Mouse (Mus musculus) stomach, embryonic 14.5 days (tissue): ENCODE measurements around the gene Gpd2. TPM values are rescaled to one million over a fixed set of nuclear protein-coding genes. Genes with fewer than 3 reads are reported as not detected.

Experiments used
- ATAC-seq: fragments of 200-750 bp; cut with Nextera tagmentation; 2 replicates; pipeline ENCODE4 v1.8.0; 2017; ENCODE audit warnings: low read depth, moderate TSS enrichment; ENCODE audit not compliant: insufficient number of reproducible peaks, insufficient read depth, low FRiP score
- H3K27ac ChIP-seq: fragments of 300-500 bp; sonication (generic); 2 replicates; pipeline ENCODE4 v1.5.1; 2014; ENCODE audit warnings: mild to moderate bottlenecking, low read length, moderate library complexity, mixed read lengths
- H3K27me3 ChIP-seq: fragments of 300-500 bp; sonication (generic); 2 replicates; pipeline ENCODE4 v1.6.1; 2014; ENCODE audit warnings: low read length, control low read depth, mixed read lengths; ENCODE audit not compliant: control insufficient read depth, insufficient read depth
- H3K36me3 ChIP-seq: fragments of 300-500 bp; sonication (generic); 2 replicates; pipeline ENCODE4 v1.6.1; 2014; ENCODE audit warnings: mild to moderate bottlenecking, control low read depth, low read length, moderate library complexity, mixed read lengths; ENCODE audit not compliant: control insufficient read depth, insufficient read depth
- H3K4me1 ChIP-seq: fragments of 300-500 bp; sonication (generic); 2 replicates; pipeline ENCODE4 v1.6.1; 2014; ENCODE audit warnings: low read length, control low read depth, mixed read lengths; ENCODE audit not compliant: control insufficient read depth, insufficient read depth
- H3K4me2 ChIP-seq: fragments of 300-500 bp; sonication (generic); replicated peaks from 2 replicates; pipeline ENCODE4 v1.6.1; 2014; ENCODE audit warnings: low read depth, low read length, control low read depth
- H3K4me3 ChIP-seq: fragments of 300-500 bp; sonication (generic); 2 replicates; pipeline ENCODE4 v1.5.1; 2014; ENCODE audit warnings: low read depth, low read length, control low read depth
- H3K9ac ChIP-seq: fragments of 300-500 bp; sonication (generic); replicated peaks from 2 replicates; pipeline ENCODE4 v1.6.1; 2014; ENCODE audit warnings: low read depth, mild to moderate bottlenecking, control low read depth, low read length, moderate library complexity, mixed read lengths
- H3K9me3 ChIP-seq: fragments of 300-500 bp; sonication (generic); 2 replicates; pipeline ENCODE4 v1.6.1; 2016; ENCODE audit warnings: low read depth, low read length, control low read depth; ENCODE audit not compliant: control insufficient read depth
- WGBS: fragments of 180-500 bp; shearing (Covaris S2); extraction: QIAGEN DNeasy Blood & Tissue Kit; methylation state at CpG from one replicate; pipeline ENCODE4 v1.1.7; 2014; 5-methylcytosine and 5-hydroxymethylcytosine counted together
- polyA plus RNA-seq: library from polyadenylated mRNA; unstranded; fragments of >200 nt; fragmentation: Nextera tagmentation; extraction: Ambion mirVana; gene quantifications from 2 replicates; pipeline ENCODE4 v1.2.1, GENCODE M21; 2014

Gene Gpd2
- polyA plus RNA-seq, 1 experiment from 2014 or later: 27.8 TPM

DNA sequence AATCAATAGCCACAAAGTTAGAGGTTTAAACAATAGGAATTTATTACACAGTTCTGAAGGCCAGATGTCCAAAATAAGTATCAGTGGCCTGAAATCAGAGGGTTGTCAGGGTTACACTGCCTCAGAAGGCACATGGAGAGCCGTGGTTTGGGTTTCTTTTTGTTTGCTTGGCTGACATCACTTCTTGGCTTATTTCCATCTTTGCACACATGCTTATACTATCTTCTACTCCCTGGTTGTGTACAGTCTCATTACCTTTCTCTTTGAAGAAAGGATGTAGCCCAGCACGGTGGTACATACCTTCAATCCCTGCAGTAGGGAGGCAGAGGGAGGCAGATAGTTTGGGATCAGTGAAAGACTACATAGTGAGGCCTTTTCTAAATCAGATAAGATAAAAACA lies 12.2 kb upstream of the Gpd2 start:
- Histone ChIP-seq H3K4me3 (no peak overlapping the region), H3K9ac (no peak overlapping the region), H3K9me3 (no peaks in the 10 kb centered on the region), H3K36me3 (no peaks in the 10 kb centered on the region), H3K4me1 (no peaks in the 10 kb centered on the region), H3K4me2 (no peak overlapping the region), H3K27me3 (no peaks in the 10 kb centered on the region), H3K27ac (no peak overlapping the region)
- 43% methylated on average over 2 of the region's 2 CpGs for WGBS
- no peak for ATAC-seq

GRCm38 (mm10) chr2:57227425-57227824 lies 10.0 kb upstream of the Gpd2 start:
- no peaks in the 10 kb centered on the region for H3K27me3 ChIP-seq
- no peaks in the 10 kb centered on the region for H3K36me3 ChIP-seq
- H3K9me3 ChIP-seq: no peaks in the 10 kb centered on the region
- WGBS: 86% methylated on average over 3 of the region's 3 CpGs
- H3K4me3 ChIP-seq: no peak overlapping the region
- no peak overlapping the region for H3K9ac ChIP-seq
- ATAC-seq: no peak
- no peak overlapping the region for H3K4me2 ChIP-seq
- no peaks in the 10 kb centered on the region for H3K4me1 ChIP-seq
- no peak overlapping the region for H3K27ac ChIP-seq

DNA sequence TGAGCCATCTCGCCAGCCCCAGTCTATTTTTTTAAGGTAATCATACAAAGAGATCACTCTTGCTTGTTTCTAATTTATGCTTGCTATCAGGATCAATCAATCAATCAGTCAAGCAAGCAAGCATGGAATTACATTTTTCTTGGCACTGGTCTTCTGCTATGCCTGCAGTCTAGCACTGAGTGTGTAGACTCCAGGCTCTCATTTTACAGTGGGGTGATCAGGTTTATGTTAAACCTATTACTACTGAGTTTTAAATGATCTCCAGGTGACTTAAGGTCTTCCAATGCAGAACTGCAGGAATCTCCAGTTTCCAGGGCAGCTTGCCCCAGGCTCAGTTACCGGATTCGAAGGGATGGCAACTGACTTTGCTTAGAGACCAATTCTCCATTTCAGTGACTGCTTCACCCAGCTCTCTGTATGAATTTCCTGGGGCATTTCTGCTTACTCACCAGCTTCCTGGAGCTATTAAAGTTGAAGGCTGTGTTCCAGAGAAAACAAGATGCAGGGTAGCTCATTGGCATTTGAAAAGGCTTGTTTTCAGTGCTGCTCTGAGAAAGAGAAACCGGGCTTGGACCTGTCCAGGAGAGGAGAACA lies 7.7 kb upstream of the Gpd2 start:
- Histone ChIP-seq H3K9ac (no peak overlapping the region), H3K4me2 (no peak overlapping the region), H3K4me3 (no peak overlapping the region), H3K27ac (no peak overlapping the region), H3K9me3 (no peaks in the 10 kb centered on the region), H3K27me3 (no peaks in the 10 kb centered on the region), H3K4me1 (no peaks in the 10 kb centered on the region), H3K36me3 (no peaks in the 10 kb centered on the region)
- no peak for ATAC-seq
- WGBS: 74% methylated on average over 4 of the region's 4 CpGs

DNA sequence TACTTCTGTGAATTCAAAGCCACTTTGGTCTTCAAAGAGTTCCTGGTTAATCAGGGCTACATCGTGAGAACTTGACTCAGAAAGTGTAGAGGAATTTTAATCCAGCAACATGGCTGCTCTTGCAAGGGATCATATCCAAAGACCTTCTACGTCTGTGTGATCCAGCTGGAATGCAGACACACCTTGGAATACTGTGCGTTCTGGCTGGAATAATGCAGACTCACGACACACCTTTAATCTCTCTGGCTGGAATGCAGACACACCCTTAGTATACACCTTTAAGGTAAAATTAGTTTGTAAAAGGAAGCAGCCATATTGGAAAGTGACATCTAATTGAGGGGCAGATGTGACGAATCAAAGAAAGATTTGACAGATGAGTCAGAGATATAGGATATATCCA lies 6.0 kb upstream of the Gpd2 start:
- Histone ChIP-seq H3K4me1 (no peaks in the 10 kb centered on the region; the same call in 1 of the 2 replicates), H3K27me3 (no peaks in the 10 kb centered on the region), H3K27ac (no peak overlapping the region), H3K9ac (no peak overlapping the region), H3K4me2 (no peak overlapping the region), H3K4me3 (no peak overlapping the region), H3K36me3 (no peaks in the 10 kb centered on the region), H3K9me3 (no peaks in the 10 kb centered on the region)
- ATAC-seq: peak; percentile 28; the same call in 1 of the 2 replicates
- 62% methylated on average over 5 of the region's 5 CpGs for WGBS

- Histone ChIP-seq H3K9ac (no peak overlapping the region), H3K9me3 (no peaks in the 10 kb centered on the region), H3K27ac (no peak overlapping the region), H3K36me3 (no peaks in the 10 kb centered on the region), H3K4me1 (peaks cover 5% of the 10 kb centered on the region; the same call in 1 of the 2 replicates), H3K4me3 (no peak overlapping the region), H3K4me2 (no peak overlapping the region), H3K27me3 (no peaks in the 10 kb centered on the region)
- no peak for ATAC-seq
- WGBS: 88% methylated on average over 8 of the region's 8 CpGs
Observed at GRCm38 (mm10) chr2:57232328-57232727, 5.1 kb upstream of the Gpd2 start.

DNA sequence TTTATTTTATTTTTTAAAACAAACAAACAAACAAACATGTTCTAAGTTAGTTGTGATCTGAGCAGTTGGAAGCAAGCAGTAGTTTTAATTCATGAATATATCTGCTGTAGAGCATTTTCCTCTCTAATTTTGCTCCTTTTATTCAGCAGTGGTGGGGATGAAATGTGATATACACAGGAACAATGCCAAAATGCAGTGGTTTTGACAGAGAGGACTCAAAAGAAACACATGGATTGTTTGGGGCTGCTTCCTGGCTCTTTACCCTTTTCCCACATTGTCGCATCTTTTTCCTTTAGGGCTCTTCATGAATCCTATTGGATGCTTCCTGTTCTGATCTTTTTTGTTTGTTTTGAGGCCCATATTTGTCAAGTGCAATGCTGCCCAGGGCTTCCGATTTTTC lies 1.2 kb upstream of the Gpd2 start:
- Histone ChIP-seq H3K9ac (no peak overlapping the region), H3K27ac (no peak overlapping the region), H3K4me1 (peaks cover 7% of the 10 kb centered on the region; the same call in 1 of the 2 replicates), H3K36me3 (no peaks in the 10 kb centered on the region), H3K4me2 (no peak overlapping the region), H3K27me3 (no peaks in the 10 kb centered on the region), H3K9me3 (no peaks in the 10 kb centered on the region), H3K4me3 (no peak overlapping the region)
- WGBS: 71% methylated on average over 2 of the region's 2 CpGs
- no peak for ATAC-seq

DNA sequence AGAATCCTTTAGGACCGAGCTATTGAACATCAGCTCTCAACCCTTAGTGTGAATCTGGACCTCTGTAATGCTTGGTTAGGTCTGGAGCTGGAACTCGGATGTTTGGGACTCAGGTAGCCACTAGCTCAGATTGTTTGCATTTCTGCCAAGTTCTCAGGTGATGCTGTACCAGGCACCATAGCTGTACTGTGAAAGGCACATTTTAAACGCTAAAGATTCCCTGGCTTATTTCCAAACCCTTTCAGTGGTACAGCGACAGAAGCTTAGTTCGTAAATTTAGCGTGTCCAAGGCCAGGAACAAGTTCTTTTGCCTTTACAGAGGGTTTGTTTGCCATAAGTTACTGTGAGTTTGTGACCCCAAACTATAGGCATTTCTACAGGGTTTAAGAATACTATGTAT lies 409 bp upstream of the Gpd2 start:
- Histone ChIP-seq H3K9me3 (no peaks in the 10 kb centered on the region), H3K4me1 (peaks cover 7% of the 10 kb centered on the region; the same call in 1 of the 2 replicates), H3K27me3 (no peaks in the 10 kb centered on the region), H3K27ac (0 out of 2 replicates have a peak overlapping the region, but pooled peaks have one; percentile 86), H3K4me2 (peak overlapping the region; percentile 89), H3K4me3 (peak overlapping the region; percentile 72; the same call in 1 of the 2 replicates), H3K36me3 (no peaks in the 10 kb centered on the region), H3K9ac (no peak overlapping the region)
- ATAC-seq: no peak
- 34% methylated on average over 6 of the region's 6 CpGs for WGBS

GRCm38 (mm10) chr2:57237920-57238613 lies 632 bp downstream of the Gpd2 start:
- Histone ChIP-seq H3K4me2 (peak overlapping the region; percentile 89), H3K9ac (peak overlapping the region; percentile 87), H3K36me3 (no peaks in the 10 kb centered on the region), H3K27me3 (no peaks in the 10 kb centered on the region), H3K4me1 (peaks cover 7% of the 10 kb centered on the region; the same call in 1 of the 2 replicates), H3K9me3 (no peaks in the 10 kb centered on the region), H3K27ac (peak overlapping the region; percentile 86), H3K4me3 (peak overlapping the region; percentile 72)
- under 1% methylated on average over 66 of the region's 69 CpGs for WGBS
- peak; percentile 91 for ATAC-seq
